Mouse (Mus musculus): ENCODE data around the gene Rbfox3.

DNA sequence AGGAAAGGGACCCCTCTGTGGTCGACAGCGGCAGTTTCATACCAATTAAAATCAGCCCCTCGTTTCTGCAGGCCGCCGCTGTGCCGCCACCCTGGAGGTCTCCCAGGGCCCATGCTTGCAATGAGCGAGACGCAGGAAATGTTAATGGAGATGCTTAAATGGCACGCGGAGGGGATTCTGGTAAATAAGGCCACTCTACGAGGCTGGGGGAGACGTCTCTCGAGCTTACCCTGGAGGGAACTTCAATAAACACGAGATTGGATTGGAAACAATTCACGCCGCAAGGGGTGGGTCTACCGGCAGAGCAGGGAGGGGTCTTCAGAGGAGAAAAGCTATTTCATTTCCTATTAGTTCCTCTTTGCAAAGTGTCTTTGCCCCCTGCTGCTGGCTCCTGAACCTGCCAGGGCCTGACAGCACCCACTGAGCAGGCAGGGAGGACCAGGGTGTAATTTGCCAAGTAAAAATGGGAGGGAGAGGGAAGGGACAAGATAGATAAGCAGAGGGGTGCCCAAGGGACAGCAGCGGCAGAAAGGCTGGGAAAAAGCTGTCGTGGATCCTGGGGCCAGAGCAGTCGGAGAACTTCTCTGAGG lies 232.8 kb downstream of the Rbfox3 start:
- TF ChIP-seq CTCF (IDR thresholded peaks at IDR 0.05; ENCODE audit: low read depth): no peak
- TF ChIP-seq EP300 (IDR thresholded peaks at IDR 0.05; ENCODE audit: low read depth): no peak

All from liver, embryonic 14.5 days (tissue).